Mouse (Mus musculus) midbrain, embryonic 13.5 days (tissue): ENCODE measurements at regions not wholly inside any gene's neighbourhood (a gene's known extent, or its start where the extent isn't known, plus 50 kb on each side); places are given as distances from the start of the nearest gene placed in this dataset.

ENCODE experiments used
- ATAC-seq: fragments of 200-750 bp; cut with Nextera tagmentation; 2 replicates; pipeline ENCODE4 v1.8.0; 2017; ENCODE audit warnings: mild to moderate bottlenecking, moderate TSS enrichment, moderate library complexity
- H3K27ac ChIP-seq: fragments of 300-500 bp; sonication (generic); 2 replicates; pipeline ENCODE4 v1.5.1; 2015; ENCODE audit warnings: inconsistent platforms, mild to moderate bottlenecking, moderate library complexity
- H3K27me3 ChIP-seq: fragments of 300-500 bp; sonication (generic); 2 replicates; pipeline ENCODE4 v1.6.1; 2015; ENCODE audit warnings: mild to moderate bottlenecking, inconsistent platforms
- H3K36me3 ChIP-seq: fragments of 300-500 bp; sonication (generic); 2 replicates; pipeline ENCODE4 v1.6.1; 2015; ENCODE audit warnings: mild to moderate bottlenecking, inconsistent platforms
- H3K4me1 ChIP-seq: fragments of 300-500 bp; sonication (generic); replicated peaks from 2 replicates; pipeline ENCODE4 v1.6.1; 2015; ENCODE audit warnings: inconsistent platforms
- H3K4me2 ChIP-seq: fragments of 300-500 bp; sonication (generic); replicated peaks from 2 replicates; pipeline ENCODE4 v1.6.1; 2015; ENCODE audit warnings: moderate library complexity, mild to moderate bottlenecking, inconsistent platforms
- H3K4me3 ChIP-seq: fragments of 300-500 bp; sonication (generic); replicated peaks from 2 replicates; pipeline ENCODE4 v1.5.1; 2015; ENCODE audit warnings: mild to moderate bottlenecking, inconsistent platforms
- H3K9ac ChIP-seq: fragments of 300-500 bp; sonication (generic); replicated peaks from 2 replicates; pipeline ENCODE4 v1.6.1; 2015; ENCODE audit warnings: mild to moderate bottlenecking, inconsistent platforms
- H3K9me3 ChIP-seq: fragments of 300-500 bp; sonication (generic); 2 replicates; pipeline ENCODE4 v1.6.1; 2016; ENCODE audit warnings: mild to moderate bottlenecking, inconsistent platforms
- WGBS: fragments of 180-500 bp; shearing (Covaris S2); methylation state at CpG from one replicate; pipeline ENCODE4 v1.1.7; 2015; 5-methylcytosine and 5-hydroxymethylcytosine counted together

GRCm38 (mm10) chr8:92427801-92428200, 70.4 kb downstream of the Irx5 start:
- Histone ChIP-seq H3K9me3 (no peaks in the 10 kb centered on the region), H3K36me3 (no peaks in the 10 kb centered on the region), H3K9ac (no peak overlapping the region), H3K4me1 (no peaks in the 10 kb centered on the region), H3K27ac (no peak overlapping the region), H3K4me3 (no peak overlapping the region), H3K4me2 (no peak overlapping the region), H3K27me3 (0 out of 2 replicates have a peak, but pooled peaks cover 2% of the 10 kb centered on the region)
- ATAC-seq = no peak
- WGBS = 81% methylated on average over 9 of the region's 9 CpGs

DNA sequence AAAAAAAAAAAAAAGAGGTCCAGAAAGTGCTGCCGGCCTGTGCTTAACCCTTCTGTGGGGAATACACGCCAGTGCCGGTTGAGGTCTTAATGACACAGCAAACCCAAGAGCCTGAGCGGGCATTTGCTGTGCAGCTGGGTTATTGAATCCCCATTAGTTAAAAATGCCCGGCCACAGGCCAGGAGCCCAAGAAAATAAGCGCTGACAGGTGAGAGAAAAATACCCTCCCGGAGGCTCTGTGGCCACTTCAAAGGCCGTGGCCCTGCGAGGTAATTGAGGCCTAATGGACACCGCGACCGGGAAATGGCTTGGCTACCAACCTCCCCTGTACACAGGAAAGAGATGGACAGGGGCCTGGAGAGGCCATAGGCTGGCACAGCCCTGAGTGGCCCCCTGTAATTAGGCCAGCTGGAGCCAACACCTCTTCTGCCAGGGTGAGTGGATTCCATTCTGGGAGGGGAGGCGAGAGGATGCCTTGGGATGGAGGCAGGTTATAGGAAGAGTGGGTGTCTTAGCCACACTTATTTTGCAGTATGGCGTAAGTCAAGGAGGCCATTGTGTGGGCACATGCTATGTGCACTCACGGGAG, 79.7 kb downstream of the Irx5 start:
- WGBS = 79% methylated on average over 15 of the region's 15 CpGs
- H3K36me3 ChIP-seq = no peaks in the 10 kb centered on the region
- no peak overlapping the region for H3K4me3 ChIP-seq
- no peak overlapping the region for H3K9ac ChIP-seq
- no peak overlapping the region for H3K4me2 ChIP-seq
- H3K4me1 ChIP-seq = peaks cover 3% of the 10 kb centered on the region; the same call in 1 of the 2 replicates
- H3K27ac ChIP-seq = no peak overlapping the region
- no peaks in the 10 kb centered on the region for H3K9me3 ChIP-seq
- H3K27me3 ChIP-seq = no peaks in the 10 kb centered on the region; the same call in 1 of the 2 replicates
- no peak for ATAC-seq

GRCm38 (mm10) chr8:92438294-92438693, 80.9 kb downstream of the Irx5 start:
- Histone ChIP-seq H3K4me1 (peaks cover 5% of the 10 kb centered on the region; the same call in 1 of the 2 replicates), H3K27ac (no peak overlapping the region), H3K27me3 (no peaks in the 10 kb centered on the region; the same call in 1 of the 2 replicates), H3K9ac (no peak overlapping the region), H3K4me2 (no peak overlapping the region), H3K9me3 (no peaks in the 10 kb centered on the region), H3K36me3 (no peaks in the 10 kb centered on the region), H3K4me3 (no peak overlapping the region)
- WGBS = 55% methylated on average over 9 of the region's 9 CpGs
- ATAC-seq = no peak

DNA sequence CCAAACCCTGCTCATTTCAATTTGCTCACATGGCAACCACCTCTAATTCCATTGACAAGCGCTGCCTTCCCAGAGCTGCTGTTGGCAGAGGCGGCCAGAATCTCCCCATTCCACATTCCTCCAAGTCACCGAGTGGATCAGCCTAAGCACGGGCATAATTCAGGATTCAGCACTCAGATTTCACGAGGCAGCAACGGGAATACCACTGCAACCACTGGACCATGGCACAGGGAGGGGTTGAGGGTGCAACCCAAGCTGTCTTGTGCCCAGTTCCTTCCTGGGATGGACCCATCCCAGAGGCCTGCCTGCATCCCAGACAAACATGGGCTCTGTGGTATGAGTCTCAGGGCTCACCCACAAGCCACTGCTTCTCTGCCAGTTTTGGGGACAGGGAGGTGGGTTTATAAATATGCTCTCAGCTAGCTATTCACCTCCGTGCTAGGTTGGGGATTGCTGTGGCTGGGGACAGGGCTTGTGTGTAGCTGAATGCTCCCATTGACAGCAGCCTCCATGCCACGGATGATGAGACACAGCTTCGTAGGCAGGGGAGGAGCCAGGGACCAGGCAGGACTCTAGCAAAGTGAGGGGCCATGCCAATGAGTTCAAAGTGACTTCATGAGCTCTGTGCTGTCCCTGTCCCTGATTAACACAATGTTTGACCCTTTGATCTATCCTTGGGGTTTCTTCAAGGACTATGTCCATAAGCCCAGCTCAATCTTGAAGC, 82.5 kb downstream of the Irx5 start:
- ATAC-seq = 0 out of 2 replicates have a peak, but pooled peaks have one; percentile 40
- Histone ChIP-seq H3K27ac (no peak overlapping the region), H3K4me2 (no peak overlapping the region), H3K27me3 (peaks cover 3% of the 10 kb centered on the region; the same call in 1 of the 2 replicates), H3K36me3 (no peaks in the 10 kb centered on the region), H3K4me1 (peaks cover 5% of the 10 kb centered on the region; the same call in 1 of the 2 replicates), H3K9me3 (no peaks in the 10 kb centered on the region), H3K4me3 (no peak overlapping the region), H3K9ac (no peak overlapping the region)
- 29% methylated on average over 9 of the region's 9 CpGs for WGBS

GRCm38 (mm10) chr8:92442086-92442485, 84.7 kb downstream of the Irx5 start:
- H3K36me3 ChIP-seq = no peaks in the 10 kb centered on the region
- H3K4me2 ChIP-seq = no peak overlapping the region
- H3K27me3 ChIP-seq = peaks cover 3% of the 10 kb centered on the region; the same call in 1 of the 2 replicates
- H3K27ac ChIP-seq = no peak overlapping the region
- H3K9me3 ChIP-seq = no peaks in the 10 kb centered on the region
- 61% methylated on average over 6 of the region's 6 CpGs for WGBS
- no peak for ATAC-seq
- H3K4me3 ChIP-seq = no peak overlapping the region
- no peak overlapping the region for H3K9ac ChIP-seq
- peaks cover 5% of the 10 kb centered on the region; the same call in 1 of the 2 replicates for H3K4me1 ChIP-seq

- H3K36me3 ChIP-seq = no peaks in the 10 kb centered on the region
- ATAC-seq = no peak
- WGBS = 90% methylated on average over 5 of the region's 5 CpGs
- H3K27me3 ChIP-seq = peaks cover 42% of the 10 kb centered on the region
- no peak overlapping the region for H3K4me3 ChIP-seq
- no peak overlapping the region for H3K27ac ChIP-seq
- peaks cover 3% of the 10 kb centered on the region; the same call in 1 of the 2 replicates for H3K9me3 ChIP-seq
- no peak overlapping the region for H3K4me2 ChIP-seq
- H3K4me1 ChIP-seq = peaks cover 12% of the 10 kb centered on the region; the same call in 1 of the 2 replicates
- no peak overlapping the region for H3K9ac ChIP-seq
Observed at GRCm38 (mm10) chr8:92459291-92459690, 101.9 kb downstream of the Irx5 start.

- Histone ChIP-seq H3K4me2 (peak overlapping the region; percentile 76), H3K9ac (peak overlapping the region; percentile 64), H3K27me3 (peaks cover 42% of the 10 kb centered on the region), H3K36me3 (no peaks in the 10 kb centered on the region), H3K9me3 (peaks cover 4% of the 10 kb centered on the region; the same call in 1 of the 2 replicates), H3K4me3 (peak overlapping the region; percentile 52), H3K4me1 (peaks cover 12% of the 10 kb centered on the region; the same call in 1 of the 2 replicates), H3K27ac (peak overlapping the region; percentile 66)
- WGBS = under 1% methylated on average over 93 of the region's 93 CpGs
- peak; percentile 86 for ATAC-seq
Observed at GRCm38 (mm10) chr8:92460129-92460953, 102.9 kb downstream of the Irx5 start.

DNA sequence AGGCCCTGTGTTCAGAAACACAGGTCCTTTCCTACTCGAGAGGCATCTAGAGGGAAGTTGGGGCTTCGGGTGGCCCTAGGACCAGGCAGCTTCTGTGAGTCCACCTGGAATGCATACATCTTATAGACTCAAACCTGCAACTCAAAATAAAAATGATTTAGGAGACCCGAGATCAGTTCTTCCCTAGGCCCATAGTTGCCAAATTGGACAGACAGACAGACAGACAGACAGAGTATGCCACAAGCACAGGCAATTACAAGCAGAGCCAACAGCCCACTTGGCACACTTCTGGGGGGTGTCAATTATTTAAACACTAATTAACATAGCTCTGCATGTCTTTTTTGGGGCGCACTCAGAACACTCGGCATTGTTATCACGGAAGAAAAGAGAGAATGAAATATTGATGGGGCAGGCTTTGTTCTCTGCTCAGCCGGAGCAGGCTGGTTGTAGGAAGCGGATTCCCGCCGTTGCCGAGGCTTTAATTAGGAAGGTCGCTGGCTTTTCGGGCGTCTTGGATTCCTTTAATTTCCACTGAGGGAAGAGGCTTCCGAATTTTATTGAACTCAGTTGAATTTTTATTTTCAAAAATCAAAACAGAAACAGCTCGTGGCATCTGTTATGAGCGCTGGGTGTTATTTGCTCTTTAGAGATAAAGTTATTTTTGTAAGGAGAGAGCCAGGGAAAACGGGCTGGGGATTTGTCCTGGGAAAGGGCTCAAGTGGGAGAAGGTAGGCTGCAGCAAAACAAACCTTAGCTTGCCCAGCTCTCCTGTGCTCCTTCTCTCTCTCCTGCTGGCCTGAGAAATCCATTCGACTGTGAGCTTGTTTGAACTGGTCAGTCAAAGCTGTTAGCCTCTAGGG, 111.9 kb downstream of the Irx5 start:
- peaks cover 28% of the 10 kb centered on the region for H3K27me3 ChIP-seq
- H3K4me3 ChIP-seq = no peak overlapping the region
- 0 out of 2 replicates have a peak overlapping the region, but pooled peaks have one; percentile 1 for H3K4me2 ChIP-seq
- peak overlapping the region; percentile 74 for H3K27ac ChIP-seq
- no peaks in the 10 kb centered on the region for H3K36me3 ChIP-seq
- peaks cover 29% of the 10 kb centered on the region for H3K4me1 ChIP-seq
- no peak overlapping the region for H3K9ac ChIP-seq
- WGBS = 18% methylated on average over 19 of the region's 19 CpGs
- H3K9me3 ChIP-seq = no peaks in the 10 kb centered on the region
- ATAC-seq = peak; percentile 56; the same call in 1 of the 2 replicates

DNA sequence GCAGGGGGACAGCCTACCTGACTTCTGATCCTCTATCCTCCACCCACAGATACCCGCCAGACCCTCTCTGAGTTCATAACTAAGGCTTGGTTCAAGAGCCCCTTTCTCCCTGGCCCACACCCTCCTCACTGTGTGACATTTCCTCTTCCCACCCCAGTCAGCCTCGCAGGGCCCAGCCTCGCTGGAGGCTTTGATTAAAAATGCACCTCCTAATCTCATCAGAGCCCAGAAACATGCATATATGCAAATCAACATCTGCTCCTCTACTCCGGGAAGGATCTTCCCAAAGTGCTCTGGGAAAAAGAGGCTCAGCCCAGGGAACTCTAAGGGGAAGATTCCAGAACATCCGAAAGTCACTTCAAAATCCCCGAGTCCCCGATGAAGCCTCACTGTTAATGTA, 114.8 kb downstream of the Irx5 start:
- Histone ChIP-seq H3K4me3 (no peak overlapping the region), H3K4me2 (no peak overlapping the region), H3K27me3 (peaks cover 23% of the 10 kb centered on the region), H3K9me3 (no peaks in the 10 kb centered on the region), H3K36me3 (no peaks in the 10 kb centered on the region), H3K4me1 (peaks cover 29% of the 10 kb centered on the region), H3K27ac (no peak overlapping the region), H3K9ac (no peak overlapping the region)
- peak; percentile 32 for ATAC-seq
- 49% methylated on average over 7 of the region's 7 CpGs for WGBS

DNA sequence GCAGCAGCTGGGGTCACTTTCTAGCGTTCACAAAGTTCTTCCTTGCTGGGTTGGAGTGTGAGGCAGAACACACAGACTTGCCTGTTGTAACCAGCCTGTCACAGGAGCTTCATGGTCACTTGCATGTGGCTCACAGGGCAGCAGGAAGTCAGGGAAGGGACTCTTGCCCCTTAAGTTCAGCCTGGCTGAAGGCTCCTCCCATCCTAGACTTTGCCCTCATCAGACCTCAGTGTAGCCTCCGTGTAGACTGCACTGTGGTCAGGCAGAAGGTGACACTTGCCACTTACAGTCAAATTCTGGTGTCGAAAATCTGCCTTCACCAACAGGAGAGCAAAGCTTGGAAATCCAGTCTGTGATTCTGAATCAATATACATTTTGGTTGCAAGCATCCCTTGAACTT, 115.4 kb downstream of the Irx5 start:
- WGBS = 83% methylated on average over 3 of the region's 3 CpGs
- H3K9ac ChIP-seq = no peak overlapping the region
- ATAC-seq = no peak; the same call in 1 of the 2 replicates

DNA sequence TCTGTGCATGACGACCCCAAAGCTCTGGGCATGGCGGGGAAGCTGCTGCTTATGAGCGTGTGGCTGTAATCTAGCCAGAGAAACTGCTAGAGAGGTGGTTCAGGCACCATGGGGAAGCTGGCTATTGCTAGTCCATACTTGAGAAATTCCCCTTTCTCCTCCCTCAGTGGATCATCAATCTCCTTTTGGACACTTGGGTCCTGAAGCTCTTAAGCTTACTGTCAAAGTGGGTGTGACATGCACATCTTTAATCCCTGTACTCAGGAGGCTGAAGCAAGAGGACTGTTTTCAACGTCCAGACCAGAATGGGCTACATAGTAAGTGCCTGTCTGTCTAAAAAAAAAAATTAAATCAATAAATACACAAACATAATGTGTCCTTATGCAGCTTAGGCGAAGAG, 125.0 kb downstream of the Irx5 start:
- no peak overlapping the region for H3K9ac ChIP-seq
- 77% methylated on average over 5 of the region's 5 CpGs for WGBS
- no peak overlapping the region for H3K27ac ChIP-seq
- ATAC-seq = no peak
- H3K36me3 ChIP-seq = no peaks in the 10 kb centered on the region
- H3K4me1 ChIP-seq = peaks cover 11% of the 10 kb centered on the region; the same call in 1 of the 2 replicates
- H3K4me3 ChIP-seq = no peak overlapping the region
- no peaks in the 10 kb centered on the region; the same call in 1 of the 2 replicates for H3K27me3 ChIP-seq
- H3K9me3 ChIP-seq = no peaks in the 10 kb centered on the region
- no peak overlapping the region for H3K4me2 ChIP-seq

More for the DNA sequence above, 115.4 kb downstream of the Irx5 start:
- Histone ChIP-seq H3K4me1 (peaks cover 29% of the 10 kb centered on the region), H3K27ac (no peak overlapping the region), H3K4me2 (no peak overlapping the region), H3K27me3 (peaks cover 19% of the 10 kb centered on the region), H3K4me3 (no peak overlapping the region), H3K9me3 (no peaks in the 10 kb centered on the region), H3K36me3 (no peaks in the 10 kb centered on the region)
